In genomic region chr9:114932607-114933006, GRCm38 (mm10) we compare ENCODE assay signal across 8 mouse cellular contexts. TPM values are rescaled to one million over a fixed set of nuclear protein-coding genes. Genes with fewer than 3 reads are reported as not detected.
DNase-seq lines count a peak whose midpoint lies in the region; ATAC-seq and TF ChIP-seq lines count a peak whose summit lies in the region.

No protein-coding gene starts in this region.

- H3K9me3 ChIP-seq in forebrain, embryonic 15.5 days = no peaks in the 10 kb centered on the region
- no peaks in the 10 kb centered on the region for H3K9me3 ChIP-seq in kidney, embryonic 15.5 days (replicated peaks)
- H3K9me3 ChIP-seq in midbrain, embryonic 13.5 days = no peaks in the 10 kb centered on the region

- TF ChIP-seq POLR2A in thymus, adult 2 months (IDR thresholded peaks at IDR 0.05; ENCODE audit: control insufficient read depth, extremely low read depth, insufficient read depth, low read length, poor library complexity) = no peak

- H3K27ac ChIP-seq in thymus, adult 2 months (ENCODE audit: control insufficient read depth, insufficient read depth, low read length) = no peak overlapping the region; the same call in 1 of the 2 replicates
- no peak overlapping the region for H3K27ac ChIP-seq in forebrain, embryonic 15.5 days (replicated peaks)
- no peak overlapping the region for H3K27ac ChIP-seq in kidney, embryonic 15.5 days
- H3K27ac ChIP-seq in midbrain, embryonic 13.5 days = no peak overlapping the region

- H3K4me1 ChIP-seq in thymus, adult 2 months (replicated peaks; ENCODE audit: control insufficient read depth, insufficient read depth, low read length) = peaks cover 23% of the 10 kb centered on the region
- H3K4me1 ChIP-seq in forebrain, embryonic 15.5 days = peaks cover 21% of the 10 kb centered on the region
- peaks cover 20% of the 10 kb centered on the region for H3K4me1 ChIP-seq in kidney, embryonic 15.5 days
- H3K4me1 ChIP-seq in midbrain, embryonic 13.5 days (replicated peaks) = peaks cover 14% of the 10 kb centered on the region

- H3K4me2 ChIP-seq in forebrain, embryonic 15.5 days (replicated peaks) = peak overlapping the region; percentile 89
- peak overlapping the region; percentile 96 for H3K4me2 ChIP-seq in kidney, embryonic 15.5 days
- peak overlapping the region; percentile 98 for H3K4me2 ChIP-seq in midbrain, embryonic 13.5 days (replicated peaks)

- H3K36me3 ChIP-seq in thymus, adult 2 months (ENCODE audit: control insufficient read depth, insufficient read depth, low read length) = no peaks in the 10 kb centered on the region
- no peaks in the 10 kb centered on the region for H3K36me3 ChIP-seq in forebrain, embryonic 15.5 days
- H3K36me3 ChIP-seq in kidney, embryonic 15.5 days = no peaks in the 10 kb centered on the region
- H3K36me3 ChIP-seq in midbrain, embryonic 13.5 days = no peaks in the 10 kb centered on the region

- no peak for DNase-seq in thymus, adult 2 months
- DNase-seq in thymus, adult 18-20 months = no peak
- no peak for DNase-seq in gastrocnemius, postnatal 10 days
- no peak for DNase-seq in embryo, embryonic 10.5 days (ENCODE audit: low spot score)
- no peak for DNase-seq in layer of hippocampus, adult 11-12 months (ENCODE audit: low spot score)

- peak overlapping the region; percentile 86 for H3K4me3 ChIP-seq in thymus, adult 2 months (ENCODE audit: control insufficient read depth, insufficient read depth, low read length)
- peak overlapping the region; percentile 78 for H3K4me3 ChIP-seq in forebrain, embryonic 15.5 days
- H3K4me3 ChIP-seq in kidney, embryonic 15.5 days (replicated peaks) = peak overlapping the region; percentile 75
- H3K4me3 ChIP-seq in midbrain, embryonic 13.5 days (replicated peaks) = peak overlapping the region; percentile 72

- TF ChIP-seq CTCF in thymus, adult 2 months (IDR thresholded peaks at IDR 0.05; ENCODE audit: borderline replicate concordance, control insufficient read depth, extremely low read depth, insufficient read depth, low read length, poor library complexity) = no peak

- H3K27me3 ChIP-seq in thymus, adult 2 months (ENCODE audit: control insufficient read depth, insufficient read depth, low read length) = no peaks in the 10 kb centered on the region
- H3K27me3 ChIP-seq in forebrain, embryonic 15.5 days = no peaks in the 10 kb centered on the region
- no peaks in the 10 kb centered on the region for H3K27me3 ChIP-seq in kidney, embryonic 15.5 days
- no peaks in the 10 kb centered on the region for H3K27me3 ChIP-seq in midbrain, embryonic 13.5 days

- peak overlapping the region; percentile 63 for H3K9ac ChIP-seq in forebrain, embryonic 15.5 days (replicated peaks)
- peak overlapping the region; percentile 77 for H3K9ac ChIP-seq in kidney, embryonic 15.5 days
- peak overlapping the region; percentile 70 for H3K9ac ChIP-seq in midbrain, embryonic 13.5 days (replicated peaks)

- no peak for ATAC-seq in forebrain, embryonic 15.5 days (replicated peaks)
- ATAC-seq in kidney, embryonic 15.5 days (replicated peaks; ENCODE audit: low FRiP score) = no peak
- no peak for ATAC-seq in midbrain, embryonic 13.5 days

- 7% methylated on average over 13 of the region's 13 CpGs for WGBS in thymus, adult 2 months
- WGBS in forebrain, embryonic 15.5 days = 24% methylated on average over 13 of the region's 13 CpGs
- 19% methylated on average over 13 of the region's 13 CpGs for WGBS in kidney, embryonic 15.5 days
- WGBS in midbrain, embryonic 13.5 days = 26% methylated on average over 13 of the region's 13 CpGs

RNA-seq across cellular contexts. Expression of gene Gpd1l, which starts 1.2 kb away (rescaled TPM):
- 22.0 TPM in 2 replicates for polyA plus RNA-seq in thymus, adult 2 months (2012; rRNA removed)
- 29.9 and 30.9 TPM in 2 replicates for polyA plus RNA-seq in forebrain, embryonic 15.5 days (2015; fragmentation: Nextera tagmentation; extraction: Ambion mirVana)
- polyA plus RNA-seq in kidney, embryonic 15.5 days (2015; fragmentation: Nextera tagmentation; extraction: Ambion mirVana) = 19.5 and 20.1 TPM in 2 replicates
- 17.1 and 18.2 TPM in 2 replicates for polyA plus RNA-seq in midbrain, embryonic 13.5 days (2015; fragmentation: Nextera tagmentation; extraction: Ambion mirVana)
- 10 to 100 TPM; 21.9 to 22.2 TPM for total RNA-seq in gastrocnemius, postnatal 10 days (2021)

RNA-seq across cellular contexts. Expression of gene Osbpl10, which starts 45.8 kb away (rescaled TPM):
- 10.3 and 11.4 TPM in 2 replicates for polyA plus RNA-seq in thymus, adult 2 months (2012; rRNA removed)
- polyA plus RNA-seq in forebrain, embryonic 15.5 days (2015; fragmentation: Nextera tagmentation; extraction: Ambion mirVana) = 1.9 and 2.6 TPM in 2 replicates
- 2.3 and 3.1 TPM in 2 replicates for polyA plus RNA-seq in kidney, embryonic 15.5 days (2015; fragmentation: Nextera tagmentation; extraction: Ambion mirVana)
- 1.6 and 1.9 TPM in 2 replicates for polyA plus RNA-seq in midbrain, embryonic 13.5 days (2015; fragmentation: Nextera tagmentation; extraction: Ambion mirVana)
- 1 to 10 TPM; 8.7 to 9.6 TPM for total RNA-seq in gastrocnemius, postnatal 10 days (2021)

RNA-seq across cellular contexts. Expression of gene Rps27rt, which starts 49.9 kb away (rescaled TPM):
- polyA plus RNA-seq in thymus, adult 2 months (2012; rRNA removed) = 57.0 and 85.5 TPM in 2 replicates
- polyA plus RNA-seq in forebrain, embryonic 15.5 days (2015; fragmentation: Nextera tagmentation; extraction: Ambion mirVana) = 229 and 257 TPM in 2 replicates
- 310 and 532 TPM in 2 replicates for polyA plus RNA-seq in kidney, embryonic 15.5 days (2015; fragmentation: Nextera tagmentation; extraction: Ambion mirVana)
- 257 and 322 TPM in 2 replicates for polyA plus RNA-seq in midbrain, embryonic 13.5 days (2015; fragmentation: Nextera tagmentation; extraction: Ambion mirVana)
- total RNA-seq in gastrocnemius, postnatal 10 days (2021) = 10 to 100 TPM; 28.1 to 40.6 TPM
